In the genomic region with DNA sequence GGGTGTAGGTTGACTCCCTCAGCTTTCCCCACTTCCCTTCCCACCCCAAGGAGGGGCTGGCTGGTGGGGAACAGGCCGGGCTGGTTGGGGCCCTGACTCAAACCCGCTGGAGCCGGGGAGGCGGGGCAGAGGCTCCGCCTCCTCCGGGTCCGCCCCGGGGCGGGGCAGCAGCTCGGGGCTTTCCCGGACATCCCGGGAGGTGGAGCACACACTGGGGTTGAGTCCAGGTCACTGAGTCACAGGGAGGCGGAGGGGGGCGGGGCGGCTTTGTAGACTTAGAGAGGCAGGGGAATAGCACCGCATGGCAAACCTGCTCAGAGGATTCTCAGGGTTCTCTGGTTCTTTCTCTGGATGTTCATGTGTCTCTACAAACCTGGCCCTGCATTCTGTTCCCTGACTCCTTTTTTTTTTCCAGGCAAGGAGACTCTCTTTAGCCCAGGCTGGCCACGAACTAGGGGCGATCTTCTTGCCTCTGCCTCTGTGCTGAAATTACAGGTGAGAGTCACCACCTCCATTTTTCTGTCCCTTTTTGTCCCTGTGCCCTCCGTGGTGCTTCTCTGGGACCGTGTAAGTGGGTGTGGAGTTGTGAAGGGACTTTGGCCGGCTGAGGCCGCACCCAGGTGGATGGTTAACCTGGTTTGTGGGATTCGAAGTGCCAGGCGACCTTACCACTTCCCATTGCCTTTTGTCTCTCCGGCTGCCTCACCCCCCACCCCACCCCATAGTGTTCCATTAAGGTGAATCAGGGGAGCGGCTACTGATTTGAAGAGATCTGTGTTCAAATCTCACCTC, we compare ENCODE assay signal across 1 mouse cellular context.
TF ChIP-seq lines count a peak whose summit lies in the region.

No protein-coding gene starts in this region.

TF ChIP-seq in CH12.LX, 34 proteins besides CTCF, POLR2A, EP300 and RAD21:
- TF ChIP-seq MYC (IDR thresholded peaks at IDR 0.05; ENCODE audit: low read depth, low read length) = 0 out of 2 replicates have a peak, but pooled peaks have one; percentile 40
- 0 out of 2 replicates have a peak, but pooled peaks have one; percentile 65 for TF ChIP-seq TCF12 (IDR thresholded peaks at IDR 0.05; ENCODE audit: low read depth, low read length)
- peak; percentile 49 for TF ChIP-seq IRF4 (IDR thresholded peaks at IDR 0.05; ENCODE audit: low read depth, low read length)
- peak; percentile 13; the same call in 1 of the 2 replicates for TF ChIP-seq SIN3A (IDR thresholded peaks at IDR 0.05; ENCODE audit: low read length)
- no peak for TF ChIP-seq UBTF (IDR thresholded peaks at IDR 0.05; ENCODE audit: low read depth, low read length)
- TF ChIP-seq USF1 (IDR thresholded peaks at IDR 0.05; ENCODE audit: low read depth, low read length) = no peak
- 0 out of 2 replicates have a peak, but pooled peaks have one; percentile 36 for TF ChIP-seq RCOR1 (conservative IDR thresholded peaks at IDR 0.05; ENCODE audit: low read depth, low read length)
- TF ChIP-seq MAZ (IDR thresholded peaks at IDR 0.05; ENCODE audit: low read depth, low read length) = 0 out of 2 replicates have a peak, but pooled peaks have one; percentile 45
- 0 out of 2 replicates have a peak, but pooled peaks have one; percentile 4 for TF ChIP-seq TBP (conservative IDR thresholded peaks at IDR 0.05; ENCODE audit: low read depth, low read length)
- TF ChIP-seq MXI1 (IDR thresholded peaks at IDR 0.05; ENCODE audit: low read depth, low read length) = peak; percentile 72; the same call in 1 of the 2 replicates
- TF ChIP-seq ZMIZ1 (IDR thresholded peaks at IDR 0.05; ENCODE audit: low read depth, low read length) = peak; percentile 54; the same call in 1 of the 2 replicates
- 0 out of 2 replicates have a peak, but pooled peaks have one; percentile 30 for TF ChIP-seq MEF2A (IDR thresholded peaks at IDR 0.05; ENCODE audit: borderline replicate concordance, low read depth, low read length)
- peak; percentile 48; the same call in 1 of the 2 replicates for TF ChIP-seq MAX (IDR thresholded peaks at IDR 0.05; ENCODE audit: low read length)
- TF ChIP-seq E2F4 (IDR thresholded peaks at IDR 0.05; ENCODE audit: insufficient replicate concordance, low read depth, low read length) = no peak
- no peak for TF ChIP-seq MAFK (IDR thresholded peaks at IDR 0.05; ENCODE audit: insufficient replicate concordance, low read length)
- 0 out of 2 replicates have a peak, but pooled peaks have one; percentile 18 for TF ChIP-seq BHLHE40 (IDR thresholded peaks at IDR 0.05; ENCODE audit: low read depth, low read length)
- peak; percentile 17; the same call in 1 of the 2 replicates for TF ChIP-seq HCFC1 (IDR thresholded peaks at IDR 0.05; ENCODE audit: low read depth, low read length)
- TF ChIP-seq NELFE (IDR thresholded peaks at IDR 0.05; ENCODE audit: low read depth, low read length) = peak; percentile 31; the same call in 1 of the 2 replicates
